Mouse (Mus musculus) cerebellum, adult 18-20 months (tissue): ENCODE measurements around the gene Mlxipl.

Source experiments
- DNase-seq, 2 experiments: peaks; one replicate each; pipeline ENCODE4 v3.0.0; 2021

Gene Mlxipl

GRCm38 (mm10) chr5:135079578-135079977 lies 10.1 kb upstream of the Mlxipl start:
- no peak for DNase-seq

GRCm38 (mm10) chr5:135080539-135080938 lies 9.2 kb upstream of the Mlxipl start:
- no peak for DNase-seq

GRCm38 (mm10) chr5:135086871-135087270 lies 2.8 kb upstream of the Mlxipl start:
- no peak for DNase-seq

GRCm38 (mm10) chr5:135100981-135101380 lies 11.3 kb downstream of the Mlxipl start:
- DNase-seq, result no peak

GRCm38 (mm10) chr5:135103999-135104660 lies 14.4 kb downstream of the Mlxipl start:
- DNase-seq, result no peak

GRCm38 (mm10) chr5:135106758-135107256 lies 17.1 kb downstream of the Mlxipl start:
- peak; percentile 28 to 39 for DNase-seq

GRCm38 (mm10) chr5:135107521-135108501 lies 18.1 kb downstream of the Mlxipl start:
- DNase-seq, result peak; percentile 59 to 62

- DNase-seq, result no peak
Observed at GRCm38 (mm10) chr5:135109017-135109416, 19.3 kb downstream of the Mlxipl start.

GRCm38 (mm10) chr5:135109426-135109825 lies 19.7 kb downstream of the Mlxipl start:
- no peak for DNase-seq

GRCm38 (mm10) chr5:135109976-135110375 lies 20.3 kb downstream of the Mlxipl start:
- DNase-seq, result no peak

GRCm38 (mm10) chr5:135113782-135114181 lies 24.1 kb downstream of the Mlxipl start:
- no peak for DNase-seq

GRCm38 (mm10) chr5:135115241-135115640 lies 25.6 kb downstream of the Mlxipl start:
- no peak for DNase-seq

GRCm38 (mm10) chr5:135118589-135119081 lies 28.9 kb downstream of the Mlxipl start:
- DNase-seq, result peak; percentile 58 to 74

- DNase-seq, result no peak
Observed at GRCm38 (mm10) chr5:135120753-135121152, 31.1 kb downstream of the Mlxipl start.

GRCm38 (mm10) chr5:135126121-135126520 lies 36.4 kb downstream of the Mlxipl start:
- no peak for DNase-seq

GRCm38 (mm10) chr5:135127669-135128068 lies 38.0 kb downstream of the Mlxipl start:
- no peak for DNase-seq

GRCm38 (mm10) chr5:135129747-135130146 lies 40.1 kb downstream of the Mlxipl start:
- no peak for DNase-seq

GRCm38 (mm10) chr5:135133736-135134405 lies 44.2 kb downstream of the Mlxipl start:
- DNase-seq, result peak; percentile 28 to 50

GRCm38 (mm10) chr5:135134534-135134933 lies 44.8 kb downstream of the Mlxipl start:
- DNase-seq, result peak in 1 of 2 experiments; percentile 18

GRCm38 (mm10) chr5:135139881-135140280 lies 50.2 kb downstream of the Mlxipl start:
- DNase-seq, result no peak

GRCm38 (mm10) chr5:135144469-135144868 lies 54.8 kb downstream of the Mlxipl start:
- no peak for DNase-seq

GRCm38 (mm10) chr5:135145532-135145931 lies 55.8 kb downstream of the Mlxipl start:
- no peak for DNase-seq

GRCm38 (mm10) chr5:135145955-135146354 lies 56.3 kb downstream of the Mlxipl start:
- no peak for DNase-seq
